In genomic region chr4:119524010-119524409, GRCm38 (mm10) we compare ENCODE assay signal across 16 mouse cellular contexts. TPM values are rescaled to one million over a fixed set of nuclear protein-coding genes. Genes with fewer than 3 reads are reported as not detected.
A peak's percentile ranks its signal among the peaks of the same experiment; 100 is the strongest.
DNase-seq lines count a peak whose midpoint lies in the region; ATAC-seq and TF ChIP-seq lines count a peak whose summit lies in the region.
"Had no signal": no experiment of that assay in that cellular context is flagged by ENCODE, and none has a peak within 500 bp of the region (broad histone marks: within the 10 kb centered on the region; RNA-seq: fewer than 3 reads in every experiment).

No protein-coding gene starts in this region.

- no peaks in the 10 kb centered on the region for H3K36me3 ChIP-seq in forebrain, embryonic 15.5 days
- H3K36me3 ChIP-seq in hindbrain, embryonic 16.5 days (ENCODE audit: control insufficient read depth, insufficient read depth, low read length) = no peaks in the 10 kb centered on the region
- no peaks in the 10 kb centered on the region for H3K36me3 ChIP-seq in midbrain, postnatal 0 days (ENCODE audit: insufficient read depth, low read length)
- H3K36me3 ChIP-seq: heart, embryonic 13.5 days; kidney, embryonic 15.5 days; liver, embryonic 15.5 days had no signal

- no peak overlapping the region for H3K9ac ChIP-seq in forebrain, embryonic 15.5 days (replicated peaks)
- H3K9ac ChIP-seq in hindbrain, embryonic 16.5 days (ENCODE audit: low read depth, low read length) = no peak overlapping the region
- no peak overlapping the region for H3K9ac ChIP-seq in midbrain, postnatal 0 days (replicated peaks; ENCODE audit: low read length, poor library complexity, severe bottlenecking)
- H3K9ac ChIP-seq: heart, embryonic 13.5 days; kidney, embryonic 15.5 days; liver, embryonic 15.5 days had no signal

- peaks cover 11% of the 10 kb centered on the region; the same call in 1 of the 2 replicates for H3K4me1 ChIP-seq in forebrain, embryonic 15.5 days
- peaks cover 9% of the 10 kb centered on the region for H3K4me1 ChIP-seq in hindbrain, embryonic 16.5 days (ENCODE audit: control insufficient read depth, insufficient read depth, low read depth, low read length)
- H3K4me1 ChIP-seq in midbrain, postnatal 0 days (ENCODE audit: insufficient read depth, low read length) = peaks cover 9% of the 10 kb centered on the region; the same call in 1 of the 2 replicates
- H3K4me1 ChIP-seq: heart, embryonic 13.5 days; kidney, embryonic 15.5 days; liver, embryonic 15.5 days had no signal

- no peaks in the 10 kb centered on the region for H3K9me3 ChIP-seq in forebrain, embryonic 15.5 days
- H3K9me3 ChIP-seq in hindbrain, embryonic 16.5 days (ENCODE audit: control insufficient read depth, low read length) = no peaks in the 10 kb centered on the region
- H3K9me3 ChIP-seq in midbrain, postnatal 0 days (ENCODE audit: low read length) = no peaks in the 10 kb centered on the region
- H3K9me3 ChIP-seq: heart, embryonic 13.5 days; kidney, embryonic 15.5 days; liver, embryonic 15.5 days had no signal

- no peaks in the 10 kb centered on the region for H3K27me3 ChIP-seq in forebrain, embryonic 15.5 days
- H3K27me3 ChIP-seq in hindbrain, embryonic 16.5 days (replicated peaks; ENCODE audit: control insufficient read depth, insufficient read depth, low read length) = no peaks in the 10 kb centered on the region
- H3K27me3 ChIP-seq in midbrain, postnatal 0 days (ENCODE audit: insufficient read depth, low read length) = no peaks in the 10 kb centered on the region
- H3K27me3 ChIP-seq: CH12.LX; heart, embryonic 13.5 days; kidney, embryonic 15.5 days; liver, embryonic 15.5 days had no signal

- TF ChIP-seq CTCF in layer of hippocampus, adult 2 months (conservative IDR thresholded peaks at IDR 0.05) = no peak
- TF ChIP-seq CTCF in midbrain, postnatal 0 days (IDR thresholded peaks at IDR 0.05) = no peak

- 89% methylated on average over 1 of the region's 1 CpGs for WGBS in forebrain, embryonic 15.5 days
- WGBS in hindbrain, embryonic 16.5 days = 65% methylated on average over 1 of the region's 1 CpGs
- 81% methylated on average over 1 of the region's 1 CpGs for WGBS in midbrain, postnatal 0 days

- ATAC-seq in forebrain, embryonic 15.5 days (replicated peaks) = peak; percentile 57; the same call in 1 of the 2 replicates
- ATAC-seq in hindbrain, embryonic 16.5 days = peak; percentile 80
- peak; percentile 73 for ATAC-seq in midbrain, postnatal 0 days (ENCODE audit: low FRiP score)

- no peak overlapping the region for H3K4me2 ChIP-seq in forebrain, embryonic 15.5 days (replicated peaks)
- peak overlapping the region; percentile 24 for H3K4me2 ChIP-seq in hindbrain, embryonic 16.5 days (ENCODE audit: low read length)
- 0 out of 2 replicates have a peak overlapping the region, but pooled peaks have one; percentile 18 for H3K4me2 ChIP-seq in midbrain, postnatal 0 days (ENCODE audit: low read depth, low read length, poor library complexity, severe bottlenecking)
- H3K4me2 ChIP-seq: heart, embryonic 13.5 days; kidney, embryonic 15.5 days; liver, embryonic 15.5 days had no signal

- peak in 1 of 2 experiments; percentile 68 for DNase-seq in layer of hippocampus, adult 2 months (ENCODE audit: low spot score in 2 of 2)
- no peak for DNase-seq in layer of hippocampus, postnatal 25 days (ENCODE audit: extremely low spot score in 1 of 2, low spot score in 1 of 2)
- peak; percentile 89 for DNase-seq in midbrain, postnatal 0 days (ENCODE audit: low spot score)
- DNase-seq in B cell, adult 2 months = no peak
- DNase-seq in cerebellum, adult 9-11 months = no peak
- no peak for DNase-seq in urinary bladder, adult 18-20 months (ENCODE audit: low spot score in 2 of 2)
- DNase-seq: cerebellum, postnatal 36 days; gastrocnemius, adult 2 months; lung, postnatal 36 days had no signal

- H3K4me3 ChIP-seq in layer of hippocampus, adult 2 months = no peak overlapping the region
- H3K4me3 ChIP-seq in forebrain, embryonic 15.5 days = no peak overlapping the region
- no peak overlapping the region for H3K4me3 ChIP-seq in hindbrain, embryonic 16.5 days (ENCODE audit: low read length)
- H3K4me3 ChIP-seq in midbrain, postnatal 0 days (ENCODE audit: low read depth, low read length) = no peak overlapping the region
- H3K4me3 ChIP-seq: gastrocnemius, adult 2 months; heart, embryonic 13.5 days; kidney, embryonic 15.5 days; liver, embryonic 15.5 days; myocyte had no signal

- peak overlapping the region; percentile 90 for H3K27ac ChIP-seq in layer of hippocampus, adult 2 months
- H3K27ac ChIP-seq in forebrain, embryonic 15.5 days (replicated peaks) = peak overlapping the region; percentile 71
- peak overlapping the region; percentile 75 for H3K27ac ChIP-seq in hindbrain, embryonic 16.5 days (ENCODE audit: low read depth, low read length)
- H3K27ac ChIP-seq in midbrain, postnatal 0 days (ENCODE audit: low read depth, low read length) = peak overlapping the region; percentile 74
- H3K27ac ChIP-seq: gastrocnemius, adult 2 months; heart, embryonic 13.5 days; kidney, embryonic 15.5 days; liver, embryonic 15.5 days had no signal

RNA-seq across cellular contexts. Expression of gene Foxj3, which starts 12.8 kb away (rescaled TPM):
- total RNA-seq in layer of hippocampus, adult 2 months (2021) = 10 to 100 TPM; 76.7 to 80.3 TPM
- total RNA-seq in layer of hippocampus, postnatal 25 days (2021) = 10 to 100 TPM; 66.0 to 80.5 TPM
- 30.8 and 34.5 TPM in 2 replicates for polyA plus RNA-seq in forebrain, embryonic 15.5 days (2015; fragmentation: Nextera tagmentation; extraction: Ambion mirVana)
- polyA plus RNA-seq in hindbrain, embryonic 16.5 days (2015; fragmentation: Nextera tagmentation; extraction: Ambion mirVana) = 25.7 and 32.6 TPM in 2 replicates
- total RNA-seq in midbrain, postnatal 0 days (2014; rRNA removed) = 39.1 and 46.0 TPM in 2 replicates
- 21.3 and 26.4 TPM in 2 replicates for polyA plus RNA-seq in midbrain, postnatal 0 days (2015; fragmentation: Nextera tagmentation; extraction: Ambion mirVana)

RNA-seq across cellular contexts. Expression of gene Frg2f1, which starts 15.3 kb away (rescaled TPM):
- 10 to 100 TPM; 25.5 to 25.7 TPM for total RNA-seq in layer of hippocampus, adult 2 months (2021)
- 10 to 100 TPM; 26.2 to 29.1 TPM for total RNA-seq in layer of hippocampus, postnatal 25 days (2021)
- 5.4 and 7.0 TPM in 2 replicates for polyA plus RNA-seq in forebrain, embryonic 15.5 days (2015; fragmentation: Nextera tagmentation; extraction: Ambion mirVana)
- polyA plus RNA-seq in hindbrain, embryonic 16.5 days (2015; fragmentation: Nextera tagmentation; extraction: Ambion mirVana) = 9.3 and 11.4 TPM in 2 replicates
- total RNA-seq in midbrain, postnatal 0 days (2014; rRNA removed) = 19.0 and 27.4 TPM in 2 replicates
- polyA plus RNA-seq in midbrain, postnatal 0 days (2015; fragmentation: Nextera tagmentation; extraction: Ambion mirVana) = 15.9 and 16.1 TPM in 2 replicates

RNA-seq across cellular contexts. Expression of gene Rimkla, which starts 31.6 kb away (rescaled TPM):
- 10 to 100 TPM; 13.3 to 14.1 TPM for total RNA-seq in layer of hippocampus, adult 2 months (2021)
- 10 to 100 TPM; 12.5 to 13.7 TPM for total RNA-seq in layer of hippocampus, postnatal 25 days (2021)
- polyA plus RNA-seq in forebrain, embryonic 15.5 days (2015; fragmentation: Nextera tagmentation; extraction: Ambion mirVana) = 19.1 and 20.3 TPM in 2 replicates
- 28.2 and 30.3 TPM in 2 replicates for polyA plus RNA-seq in hindbrain, embryonic 16.5 days (2015; fragmentation: Nextera tagmentation; extraction: Ambion mirVana)
- 37.1 and 45.3 TPM in 2 replicates for total RNA-seq in midbrain, postnatal 0 days (2014; rRNA removed)
- 25.3 and 25.8 TPM in 2 replicates for polyA plus RNA-seq in midbrain, postnatal 0 days (2015; fragmentation: Nextera tagmentation; extraction: Ambion mirVana)
- total RNA-seq: gastrocnemius, adult 2 months had no signal
- polyA plus RNA-seq: liver, embryonic 15.5 days; myocyte had no signal
